Mouse (Mus musculus) stomach, embryonic 14.5 days (tissue): ENCODE measurements around the gene Ankrd54. TPM values are rescaled to one million over a fixed set of nuclear protein-coding genes. Genes with fewer than 3 reads are reported as not detected.
A peak's percentile ranks its signal among the peaks of the same experiment; 100 is the strongest.
"Not testable (repeated sequence)": the region's sequence is repeated elsewhere in the genome, so short reads cannot be mapped to it uniquely, and the experiment has no call there.

Experiments
- ATAC-seq: fragments of 200-750 bp; cut with Nextera tagmentation; 2 replicates; pipeline ENCODE4 v1.8.0; 2017; ENCODE audit warnings: low read depth, moderate TSS enrichment; ENCODE audit not compliant: insufficient number of reproducible peaks, insufficient read depth, low FRiP score
- H3K27ac ChIP-seq: fragments of 300-500 bp; sonication (generic); 2 replicates; pipeline ENCODE4 v1.5.1; 2014; ENCODE audit warnings: mild to moderate bottlenecking, low read length, moderate library complexity, mixed read lengths
- H3K27me3 ChIP-seq: fragments of 300-500 bp; sonication (generic); 2 replicates; pipeline ENCODE4 v1.6.1; 2014; ENCODE audit warnings: low read length, control low read depth, mixed read lengths; ENCODE audit not compliant: control insufficient read depth, insufficient read depth
- H3K36me3 ChIP-seq: fragments of 300-500 bp; sonication (generic); 2 replicates; pipeline ENCODE4 v1.6.1; 2014; ENCODE audit warnings: mild to moderate bottlenecking, control low read depth, low read length, moderate library complexity, mixed read lengths; ENCODE audit not compliant: control insufficient read depth, insufficient read depth
- H3K4me1 ChIP-seq: fragments of 300-500 bp; sonication (generic); 2 replicates; pipeline ENCODE4 v1.6.1; 2014; ENCODE audit warnings: low read length, control low read depth, mixed read lengths; ENCODE audit not compliant: control insufficient read depth, insufficient read depth
- H3K4me2 ChIP-seq: fragments of 300-500 bp; sonication (generic); replicated peaks from 2 replicates; pipeline ENCODE4 v1.6.1; 2014; ENCODE audit warnings: low read depth, low read length, control low read depth
- H3K4me3 ChIP-seq: fragments of 300-500 bp; sonication (generic); 2 replicates; pipeline ENCODE4 v1.5.1; 2014; ENCODE audit warnings: low read depth, low read length, control low read depth
- H3K9ac ChIP-seq: fragments of 300-500 bp; sonication (generic); replicated peaks from 2 replicates; pipeline ENCODE4 v1.6.1; 2014; ENCODE audit warnings: low read depth, mild to moderate bottlenecking, control low read depth, low read length, moderate library complexity, mixed read lengths
- H3K9me3 ChIP-seq: fragments of 300-500 bp; sonication (generic); 2 replicates; pipeline ENCODE4 v1.6.1; 2016; ENCODE audit warnings: low read depth, low read length, control low read depth; ENCODE audit not compliant: control insufficient read depth
- WGBS: fragments of 180-500 bp; shearing (Covaris S2); extraction: QIAGEN DNeasy Blood & Tissue Kit; methylation state at CpG from one replicate; pipeline ENCODE4 v1.1.7; 2014; 5-methylcytosine and 5-hydroxymethylcytosine counted together
- polyA plus RNA-seq: library from polyadenylated mRNA; unstranded; fragments of >200 nt; fragmentation: Nextera tagmentation; extraction: Ambion mirVana; gene quantifications from 2 replicates; pipeline ENCODE4 v1.2.1, GENCODE M21; 2014

The Ankrd54 gene
- polyA plus RNA-seq, 1 experiment from 2014 or later: 44.1 TPM

DNA sequence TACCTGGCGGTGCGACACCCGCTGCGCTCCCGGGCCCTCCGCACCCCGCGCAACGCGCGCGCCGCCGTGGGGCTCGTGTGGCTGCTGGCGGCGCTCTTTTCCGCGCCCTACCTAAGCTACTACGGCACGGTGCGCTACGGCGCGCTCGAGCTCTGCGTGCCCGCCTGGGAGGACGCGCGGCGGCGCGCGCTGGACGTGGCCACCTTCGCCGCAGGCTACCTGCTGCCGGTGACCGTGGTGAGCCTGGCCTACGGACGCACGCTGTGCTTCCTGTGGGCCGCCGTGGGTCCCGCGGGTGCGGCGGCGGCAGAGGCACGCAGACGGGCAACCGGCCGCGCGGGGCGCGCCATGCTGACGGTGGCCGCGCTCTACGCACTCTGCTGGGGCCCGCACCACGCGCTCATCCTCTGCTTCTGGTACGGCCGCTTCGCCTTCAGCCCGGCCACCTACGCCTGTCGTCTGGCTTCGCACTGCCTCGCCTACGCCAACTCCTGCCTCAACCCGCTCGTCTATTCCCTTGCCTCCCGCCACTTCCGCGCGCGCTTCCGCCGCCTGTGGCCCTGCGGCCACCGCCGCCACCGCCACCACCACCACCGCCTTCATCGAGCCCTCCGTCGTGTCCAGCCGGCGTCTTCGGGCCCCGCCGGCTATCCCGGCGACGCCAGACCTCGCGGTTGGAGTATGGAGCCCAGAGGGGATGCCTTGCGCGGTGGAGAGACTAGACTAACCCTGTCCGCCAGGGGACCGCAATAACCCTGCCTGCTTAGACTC, 19.8 kb downstream of the Ankrd54 start:
- Histone ChIP-seq H3K9me3 (no peaks in the 10 kb centered on the region), H3K4me3 (peak overlapping the region; percentile 54), H3K27me3 (peaks cover 12% of the 10 kb centered on the region), H3K36me3 (no peaks in the 10 kb centered on the region), H3K4me2 (peak overlapping the region; percentile 99), H3K9ac (no peak overlapping the region; the same call in 1 of the 2 replicates), H3K4me1 (peaks cover 20% of the 10 kb centered on the region; the same call in 1 of the 2 replicates), H3K27ac (no peak overlapping the region)
- WGBS: under 1% methylated on average over 94 of the region's 105 CpGs
- 0 out of 2 replicates have a peak, but pooled peaks have one; percentile 2 for ATAC-seq

DNA sequence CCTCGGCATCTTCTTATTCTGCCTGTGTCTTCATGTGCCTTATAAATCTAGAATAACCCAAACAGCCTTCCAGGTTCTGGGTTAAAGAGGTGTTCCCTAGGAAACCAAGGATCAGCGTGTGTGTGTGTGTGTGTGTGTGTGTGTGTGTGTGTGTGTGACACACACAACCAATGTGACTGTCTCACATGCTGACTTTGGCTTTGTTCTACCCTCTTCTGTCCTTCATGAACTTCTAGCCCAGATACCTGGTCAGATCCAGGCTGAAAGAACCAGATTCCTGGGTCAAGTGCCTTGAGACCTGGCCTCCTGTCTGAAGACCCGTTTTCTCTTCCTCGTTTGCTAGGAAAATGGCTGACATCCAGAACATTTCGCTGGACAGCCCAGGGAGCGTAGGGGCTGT, 21.1 kb downstream of the Ankrd54 start, which contains the start of gene Galr3:
Gene Galr3, plus strand, starts transcription at position 301 of the 400 bp plus-strand sequence.
- H3K4me1 ChIP-seq: peaks cover 20% of the 10 kb centered on the region; the same call in 1 of the 2 replicates
- ATAC-seq: no peak
- peak within 1 kb of the TSS; percentile 54 for H3K4me3 ChIP-seq
- 72% methylated on average over 6 of the region's 6 CpGs for WGBS
- H3K4me2 ChIP-seq: peak within 1 kb of the TSS; percentile 99
- H3K36me3 ChIP-seq: peaks cover 8% of the 10 kb centered on the region
- H3K9ac ChIP-seq: no peak within 1 kb of the TSS; the same call in 1 of the 2 replicates
- no peak within 1 kb of the TSS for H3K27ac ChIP-seq
- H3K9me3 ChIP-seq: no peaks in the 10 kb centered on the region
- peaks cover 12% of the 10 kb centered on the region for H3K27me3 ChIP-seq

DNA sequence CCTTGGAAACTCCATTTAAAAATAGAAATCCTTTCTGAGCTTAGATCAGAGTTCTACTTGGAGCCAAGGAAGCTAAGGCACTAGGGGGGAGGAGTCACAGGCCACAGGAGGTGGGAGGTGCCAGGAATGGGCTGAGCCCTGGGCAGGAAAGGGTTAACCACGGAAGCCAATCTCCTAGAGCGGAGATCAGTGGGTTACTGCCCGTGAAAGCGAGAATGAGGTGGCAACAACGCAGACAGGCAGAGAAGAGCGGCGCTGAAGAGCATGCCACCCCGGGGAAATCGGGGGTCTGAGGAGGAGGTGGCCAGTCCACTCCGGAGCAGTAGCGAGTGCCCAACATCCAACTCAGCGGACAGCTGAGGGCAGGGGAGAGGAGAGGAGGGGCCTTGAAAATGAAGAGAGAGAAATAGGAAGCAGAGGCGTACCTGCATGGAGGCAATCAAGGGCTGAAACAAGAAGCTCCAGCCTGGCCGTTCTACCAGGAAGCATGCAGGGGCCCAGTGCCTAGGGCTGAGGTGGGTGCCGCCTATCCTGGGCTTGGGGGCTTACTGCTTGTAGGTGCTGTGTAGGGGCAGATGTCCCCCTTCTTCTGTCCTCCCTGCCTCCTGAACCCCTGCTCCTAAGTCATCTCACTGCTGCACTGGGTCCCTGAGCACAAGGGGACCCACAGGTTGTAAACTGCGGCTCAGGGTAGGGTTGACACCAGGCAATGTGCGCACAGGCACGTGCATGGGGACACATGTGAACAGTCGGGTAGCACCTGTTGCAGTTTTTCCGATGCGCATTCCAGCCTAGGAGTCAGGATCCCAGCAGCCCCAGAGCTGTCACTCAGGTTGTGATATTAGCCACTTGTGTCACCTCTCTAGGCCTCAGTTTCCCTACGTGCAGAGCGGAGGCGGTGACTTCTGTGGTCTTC, 21.9 kb downstream of the Ankrd54 start:
- no peaks in the 10 kb centered on the region for H3K9me3 ChIP-seq
- peak overlapping the region; percentile 38 for H3K4me2 ChIP-seq
- H3K27ac ChIP-seq: no peak overlapping the region
- 17% methylated on average over 24 of the region's 24 CpGs for WGBS
- H3K4me3 ChIP-seq: peak overlapping the region; percentile 22
- peaks cover 20% of the 10 kb centered on the region; the same call in 1 of the 2 replicates for H3K4me1 ChIP-seq
- peaks cover 12% of the 10 kb centered on the region for H3K27me3 ChIP-seq
- no peak overlapping the region; the same call in 1 of the 2 replicates for H3K9ac ChIP-seq
- peaks cover 12% of the 10 kb centered on the region for H3K36me3 ChIP-seq
- no peak for ATAC-seq

DNA sequence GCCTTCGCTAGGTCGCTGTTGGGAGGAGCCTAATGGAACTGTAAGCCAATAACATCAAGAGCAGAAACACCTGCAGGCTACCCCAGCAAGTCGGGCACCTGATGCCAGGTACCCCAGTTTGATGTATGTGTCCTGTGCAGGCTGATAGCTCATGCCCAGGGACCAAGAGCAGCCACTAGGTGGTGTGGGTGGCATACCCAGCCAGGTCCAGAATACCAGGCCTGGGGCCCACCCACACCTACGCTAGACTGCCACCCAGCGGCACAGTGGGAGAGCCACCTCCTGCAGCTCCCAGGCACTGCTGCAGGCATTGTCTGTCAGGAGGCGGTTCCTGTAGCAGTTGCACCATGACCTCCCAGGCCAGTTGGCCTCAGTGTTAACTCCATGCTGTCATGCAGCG, 23.8 kb downstream of the Ankrd54 start:
- ATAC-seq: peak; percentile 70; the same call in 1 of the 2 replicates
- Histone ChIP-seq H3K4me2 (no peak overlapping the region), H3K4me1 (peaks cover 20% of the 10 kb centered on the region; the same call in 1 of the 2 replicates), H3K27ac (no peak overlapping the region), H3K36me3 (peaks cover 26% of the 10 kb centered on the region), H3K9ac (no peak overlapping the region), H3K27me3 (peaks cover 12% of the 10 kb centered on the region), H3K9me3 (no peaks in the 10 kb centered on the region), H3K4me3 (no peak overlapping the region)
- 22% methylated on average over 7 of the region's 7 CpGs for WGBS

DNA sequence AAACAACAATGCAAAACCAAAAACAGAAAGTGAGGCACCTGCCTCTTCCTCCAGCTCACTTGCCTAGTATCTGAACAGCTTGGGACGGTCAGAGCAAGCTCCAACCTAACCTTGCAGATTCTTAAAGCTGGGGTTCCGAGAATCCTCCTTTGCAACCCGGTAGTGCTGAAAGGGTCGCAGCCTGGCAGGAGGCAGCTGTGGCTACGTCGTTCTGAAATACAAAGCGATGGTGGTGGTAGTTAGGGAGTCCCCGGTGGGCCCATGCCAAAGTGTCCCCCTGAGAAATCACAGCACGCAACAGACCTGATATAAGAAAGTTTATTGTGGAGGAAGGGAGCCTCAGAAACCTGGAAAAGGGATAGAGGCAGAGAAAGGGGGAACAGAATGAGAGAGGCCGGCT, 24.4 kb downstream of the Ankrd54 start:
- no peak overlapping the region for H3K4me3 ChIP-seq
- H3K9me3 ChIP-seq: no peaks in the 10 kb centered on the region
- H3K4me1 ChIP-seq: peaks cover 20% of the 10 kb centered on the region; the same call in 1 of the 2 replicates
- no peak overlapping the region for H3K27ac ChIP-seq
- H3K27me3 ChIP-seq: peaks cover 12% of the 10 kb centered on the region
- peaks cover 26% of the 10 kb centered on the region for H3K36me3 ChIP-seq
- no peak overlapping the region for H3K9ac ChIP-seq
- no peak for ATAC-seq
- H3K4me2 ChIP-seq: no peak overlapping the region
- 79% methylated on average over 10 of the region's 10 CpGs for WGBS

DNA sequence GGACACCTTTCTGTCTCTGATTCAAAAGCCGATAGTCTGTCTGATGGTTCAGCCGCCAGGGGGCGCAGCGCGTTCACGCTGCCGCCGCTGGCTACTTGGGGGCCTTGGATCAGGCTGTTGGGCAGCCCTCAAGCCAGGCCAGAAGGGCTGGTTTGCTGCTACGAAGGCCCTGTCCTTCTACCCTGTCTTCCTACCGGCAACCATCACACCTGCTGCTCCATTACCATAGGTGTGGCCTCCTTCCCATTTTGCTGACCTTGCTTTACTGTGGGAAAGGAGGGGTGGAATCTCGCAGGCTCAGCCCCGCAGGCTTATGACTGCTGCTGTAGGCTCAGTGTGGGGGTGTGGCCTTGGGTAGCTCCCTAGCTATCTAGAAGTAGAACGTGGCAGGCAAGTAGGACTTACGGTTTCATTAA, 24.8 kb downstream of the Ankrd54 start:
- 12% methylated on average over 14 of the region's 14 CpGs for WGBS
- no peak overlapping the region; the same call in 1 of the 2 replicates for H3K4me2 ChIP-seq
- ATAC-seq: 0 out of 2 replicates have a peak, but pooled peaks have one; percentile 19
- no peak overlapping the region for H3K27ac ChIP-seq
- H3K4me3 ChIP-seq: no peak overlapping the region
- H3K4me1 ChIP-seq: peaks cover 20% of the 10 kb centered on the region; the same call in 1 of the 2 replicates
- H3K9ac ChIP-seq: no peak overlapping the region
- peaks cover 12% of the 10 kb centered on the region for H3K27me3 ChIP-seq
- peaks cover 26% of the 10 kb centered on the region for H3K36me3 ChIP-seq
- no peaks in the 10 kb centered on the region for H3K9me3 ChIP-seq

DNA sequence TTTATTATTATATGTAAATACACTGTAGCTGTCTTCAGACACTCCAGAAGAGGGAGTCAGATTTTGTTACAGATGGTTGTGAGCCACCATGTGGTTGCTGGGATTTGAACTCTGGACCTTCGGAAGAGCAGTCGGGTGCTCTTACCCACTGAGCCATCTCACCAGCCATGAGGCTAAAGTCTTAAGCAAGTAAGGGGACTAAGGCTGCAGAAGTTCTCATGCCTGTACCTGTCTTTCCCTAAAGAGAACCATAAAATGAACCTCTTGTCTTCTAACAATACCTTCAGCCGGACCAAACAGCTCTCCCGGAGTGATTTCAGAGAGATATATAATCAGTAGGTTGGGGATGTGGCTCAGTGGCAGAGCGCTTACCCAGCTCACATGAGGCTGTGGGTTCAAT, 30.8 kb downstream of the Ankrd54 start:
- Histone ChIP-seq H3K36me3 (peaks cover 22% of the 10 kb centered on the region), H3K4me2 (peak overlapping the region; percentile 89), H3K4me1 (0 out of 2 replicates have a peak, but pooled peaks cover 14% of the 10 kb centered on the region)
- H3K4me3 ChIP-seq, H3K9ac ChIP-seq, ATAC-seq, H3K27ac ChIP-seq, H3K27me3 ChIP-seq, H3K9me3 ChIP-seq: not testable (repeated sequence)
- 86% methylated on average over 5 of the region's 5 CpGs for WGBS
